ENCODE assay signal across 12 mouse cellular contexts in the genomic region with DNA sequence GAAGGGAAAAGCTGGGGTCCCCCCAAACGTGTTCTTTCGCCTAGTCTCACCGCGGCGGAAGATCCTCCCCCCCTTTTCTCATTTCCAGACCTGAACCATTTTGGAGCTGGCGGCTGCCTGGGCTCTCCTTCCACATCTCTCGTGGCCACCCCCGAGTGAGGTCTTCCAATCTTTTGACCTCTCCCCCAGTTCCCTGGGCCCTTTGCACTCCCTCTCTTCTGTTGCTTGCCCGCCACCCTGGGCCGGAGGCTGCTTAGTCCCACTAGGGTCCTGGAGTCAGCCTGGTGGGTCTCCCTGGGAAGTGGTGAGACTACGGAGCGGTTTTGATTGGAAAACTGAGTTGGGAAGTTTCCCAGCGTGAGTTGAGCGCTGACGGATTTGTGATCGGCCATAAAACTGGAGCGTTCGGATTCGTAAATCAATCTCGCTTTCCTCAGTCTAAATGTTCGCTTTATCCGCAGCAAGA. TPM values are rescaled to one million over a fixed set of nuclear protein-coding genes. Genes with fewer than 3 reads are reported as not detected.
DNase-seq lines count a peak whose midpoint lies in the region; ATAC-seq and TF ChIP-seq lines count a peak whose summit lies in the region.
"Had no signal": no experiment of that assay in that cellular context is flagged by ENCODE, and none has a peak within 500 bp of the region (broad histone marks: within the 10 kb centered on the region; RNA-seq: fewer than 3 reads in every experiment).

No protein-coding gene starts in this region.

- peak overlapping the region; percentile 57 for H3K9ac ChIP-seq in intestine, postnatal 0 days (ENCODE audit: low read depth, low read length)
- peak overlapping the region; percentile 41; the same call in 1 of the 2 replicates for H3K9ac ChIP-seq in stomach, embryonic 15.5 days
- H3K9ac ChIP-seq: forebrain, embryonic 15.5 days had no signal

- no peak for TF ChIP-seq POLR2A in lung, adult 2 months (IDR thresholded peaks at IDR 0.05; ENCODE audit: borderline replicate concordance, extremely low read depth, low read depth, low read length)

- DNase-seq in adrenal gland, postnatal 10 days = peak; percentile 43
- no peak for DNase-seq in adrenal gland, adult 18-20 months (ENCODE audit: low spot score in 2 of 2)
- no peak for DNase-seq in lung, adult 2 months
- no peak for DNase-seq in lung, postnatal 36 days
- DNase-seq in cerebellum, adult 11 months = no peak
- DNase-seq in midbrain, embryonic 10.5 days (ENCODE audit: low spot score) = no peak
- DNase-seq: layer of hippocampus, adult 9-11 months; right cerebral cortex, postnatal 4 days had no signal

- no peak for ATAC-seq in intestine, postnatal 0 days
- no peak for ATAC-seq in stomach, embryonic 15.5 days (ENCODE audit: insufficient read depth, low FRiP score, low read depth)
- ATAC-seq: forebrain, embryonic 15.5 days had no signal

- H3K4me1 ChIP-seq in lung, adult 2 months (ENCODE audit: control insufficient read depth, insufficient read depth, low read length) = no peaks in the 10 kb centered on the region; the same call in none of the 2 replicates
- no peaks in the 10 kb centered on the region; the same call in 1 of the 2 replicates for H3K4me1 ChIP-seq in intestine, postnatal 0 days (replicated peaks; ENCODE audit: control insufficient read depth, insufficient read depth, low read length)
- H3K4me1 ChIP-seq in stomach, embryonic 15.5 days = peaks cover 18% of the 10 kb centered on the region; the same call in 1 of the 2 replicates
- H3K4me1 ChIP-seq in midbrain, embryonic 10.5 days = no peaks in the 10 kb centered on the region
- H3K4me1 ChIP-seq: forebrain, embryonic 15.5 days had no signal

- H3K9me3 ChIP-seq in intestine, postnatal 0 days (ENCODE audit: control insufficient read depth) = no peaks in the 10 kb centered on the region
- no peaks in the 10 kb centered on the region for H3K9me3 ChIP-seq in stomach, embryonic 15.5 days
- H3K9me3 ChIP-seq in midbrain, embryonic 10.5 days (replicated peaks) = no peaks in the 10 kb centered on the region
- H3K9me3 ChIP-seq: forebrain, embryonic 15.5 days had no signal

- WGBS in lung, adult 2 months = 50% methylated on average over 22 of the region's 22 CpGs
- WGBS in intestine, postnatal 0 days = 26% methylated on average over 22 of the region's 22 CpGs
- WGBS in stomach, embryonic 15.5 days = 14% methylated on average over 22 of the region's 22 CpGs
- WGBS in midbrain, embryonic 10.5 days = 2% methylated on average over 22 of the region's 22 CpGs

- peak overlapping the region; percentile 83 for H3K4me2 ChIP-seq in intestine, postnatal 0 days (replicated peaks; ENCODE audit: low read depth)
- peak overlapping the region; percentile 62 for H3K4me2 ChIP-seq in stomach, embryonic 15.5 days
- H3K4me2 ChIP-seq: forebrain, embryonic 15.5 days had no signal

- H3K27ac ChIP-seq in intestine, postnatal 0 days (ENCODE audit: low read depth, low read length) = peak overlapping the region; percentile 73
- H3K27ac ChIP-seq in stomach, embryonic 15.5 days = peak overlapping the region; percentile 78
- no peak overlapping the region for H3K27ac ChIP-seq in midbrain, embryonic 10.5 days (replicated peaks)
- H3K27ac ChIP-seq: forebrain, embryonic 15.5 days had no signal

- peaks cover 12% of the 10 kb centered on the region for H3K27me3 ChIP-seq in intestine, postnatal 0 days (replicated peaks; ENCODE audit: control insufficient read depth, insufficient read depth, low read length)
- peaks cover 14% of the 10 kb centered on the region for H3K27me3 ChIP-seq in stomach, embryonic 15.5 days (replicated peaks)
- peaks cover 100% of the 10 kb centered on the region for H3K27me3 ChIP-seq in midbrain, embryonic 10.5 days (ENCODE audit: low read depth, poor library complexity, severe bottlenecking)

- peak overlapping the region; percentile 19 for H3K4me3 ChIP-seq in lung, adult 2 months (replicated peaks; ENCODE audit: extremely low read depth, low read depth, low read length)
- peak overlapping the region; percentile 17; the same call in 1 of the 2 replicates for H3K4me3 ChIP-seq in intestine, postnatal 0 days (ENCODE audit: low read depth, low read length)
- peak overlapping the region; percentile 30 for H3K4me3 ChIP-seq in stomach, embryonic 15.5 days (replicated peaks)
- no peak overlapping the region for H3K4me3 ChIP-seq in midbrain, embryonic 10.5 days
- H3K4me3 ChIP-seq: forebrain, embryonic 15.5 days had no signal

- H3K36me3 ChIP-seq in intestine, postnatal 0 days (ENCODE audit: control insufficient read depth, insufficient read depth) = no peaks in the 10 kb centered on the region
- H3K36me3 ChIP-seq in stomach, embryonic 15.5 days = no peaks in the 10 kb centered on the region
- H3K36me3 ChIP-seq in midbrain, embryonic 10.5 days = no peaks in the 10 kb centered on the region
- H3K36me3 ChIP-seq: forebrain, embryonic 15.5 days had no signal

- TF ChIP-seq CTCF in lung, adult 2 months (IDR thresholded peaks at IDR 0.05; ENCODE audit: insufficient read depth, low read length) = no peak
- TF ChIP-seq CTCF in intestine, postnatal 0 days (IDR thresholded peaks at IDR 0.05; ENCODE audit: low read depth) = no peak

RNA-seq across cellular contexts. Expression of gene Hoxb3, which starts 2.7 kb away (rescaled TPM):
- total RNA-seq in adrenal gland, postnatal 10 days (2021) = 10 to 100 TPM; 13.7 to 24.8 TPM
- 10 to 100 TPM; 17.2 to 20.7 TPM for total RNA-seq in adrenal gland, adult 18-20 months (2021)
- polyA plus RNA-seq in lung, adult 2 months (2012; rRNA removed) = 11.0 and 13.2 TPM in 2 replicates
- polyA plus RNA-seq in intestine, postnatal 0 days (2015; fragmentation: Nextera tagmentation; extraction: Ambion mirVana) = 1.1 and 1.3 TPM in 2 replicates
- 2.5 and 2.7 TPM in 2 replicates for polyA plus RNA-seq in stomach, embryonic 15.5 days (2015; fragmentation: Nextera tagmentation; extraction: Ambion mirVana)
- polyA plus RNA-seq in midbrain, embryonic 10.5 days (2016; fragmentation: Nextera tagmentation; extraction: Ambion mirVana) = not detected in 2 replicates
- polyA plus RNA-seq: forebrain, embryonic 15.5 days had no signal

RNA-seq across cellular contexts. Expression of gene Hoxb4, which starts 7.7 kb away (rescaled TPM):
- 10 to 100 TPM in 1 of 2 experiments, 1 to 10 TPM in 1; 8.4 to 15.9 TPM for total RNA-seq in adrenal gland, postnatal 10 days (2021)
- 10 to 100 TPM; 16.3 to 22.1 TPM for total RNA-seq in adrenal gland, adult 18-20 months (2021)
- 9.9 and 12.5 TPM in 2 replicates for polyA plus RNA-seq in lung, adult 2 months (2012; rRNA removed)
- 1.1 and 1.5 TPM in 2 replicates for polyA plus RNA-seq in intestine, postnatal 0 days (2015; fragmentation: Nextera tagmentation; extraction: Ambion mirVana)
- 3.4 and 3.6 TPM in 2 replicates for polyA plus RNA-seq in stomach, embryonic 15.5 days (2015; fragmentation: Nextera tagmentation; extraction: Ambion mirVana)
- polyA plus RNA-seq in midbrain, embryonic 10.5 days (2016; fragmentation: Nextera tagmentation; extraction: Ambion mirVana) = not detected in 2 replicates
- polyA plus RNA-seq: forebrain, embryonic 15.5 days had no signal

RNA-seq across cellular contexts. Expression of gene Hoxb5, which starts 22.6 kb away (rescaled TPM):
- 10 to 100 TPM; 12.1 to 17.1 TPM for total RNA-seq in adrenal gland, postnatal 10 days (2021)
- 10 to 100 TPM; 11.6 to 27.3 TPM for total RNA-seq in adrenal gland, adult 18-20 months (2021)
- polyA plus RNA-seq in lung, adult 2 months (2012; rRNA removed) = 12.1 and 15.6 TPM in 2 replicates
- polyA plus RNA-seq in intestine, postnatal 0 days (2015; fragmentation: Nextera tagmentation; extraction: Ambion mirVana) = 14.7 and 15.8 TPM in 2 replicates
- 17.6 and 17.9 TPM in 2 replicates for polyA plus RNA-seq in stomach, embryonic 15.5 days (2015; fragmentation: Nextera tagmentation; extraction: Ambion mirVana)
- not detected in 2 replicates for polyA plus RNA-seq in midbrain, embryonic 10.5 days (2016; fragmentation: Nextera tagmentation; extraction: Ambion mirVana)
- polyA plus RNA-seq: forebrain, embryonic 15.5 days had no signal

RNA-seq across cellular contexts. Expression of gene Hoxb2, which starts 24.5 kb away (rescaled TPM):
- total RNA-seq in adrenal gland, postnatal 10 days (2021) = 10 to 100 TPM; 16.3 to 16.7 TPM
- 10 to 100 TPM; 17.1 to 21.5 TPM for total RNA-seq in adrenal gland, adult 18-20 months (2021)
- polyA plus RNA-seq in lung, adult 2 months (2012; rRNA removed) = 19.7 and 24.7 TPM in 2 replicates
- polyA plus RNA-seq in intestine, postnatal 0 days (2015; fragmentation: Nextera tagmentation; extraction: Ambion mirVana) = 8.4 and 9.4 TPM in 2 replicates
- 20.3 and 21.0 TPM in 2 replicates for polyA plus RNA-seq in stomach, embryonic 15.5 days (2015; fragmentation: Nextera tagmentation; extraction: Ambion mirVana)
- polyA plus RNA-seq in midbrain, embryonic 10.5 days (2016; fragmentation: Nextera tagmentation; extraction: Ambion mirVana) = 0.10 TPM in 1 of 2 replicates, not detected in the other
- polyA plus RNA-seq: forebrain, embryonic 15.5 days had no signal

RNA-seq across cellular contexts. Expression of gene Hoxb6, which starts 33.5 kb away (rescaled TPM):
- 10 to 100 TPM; 23.6 to 29.8 TPM for total RNA-seq in adrenal gland, postnatal 10 days (2021)
- 10 to 100 TPM; 37.0 to 68.1 TPM for total RNA-seq in adrenal gland, adult 18-20 months (2021)
- 8.1 and 8.2 TPM in 2 replicates for polyA plus RNA-seq in lung, adult 2 months (2012; rRNA removed)
- polyA plus RNA-seq in intestine, postnatal 0 days (2015; fragmentation: Nextera tagmentation; extraction: Ambion mirVana) = 5.7 and 6.4 TPM in 2 replicates
- 7.5 and 10.7 TPM in 2 replicates for polyA plus RNA-seq in stomach, embryonic 15.5 days (2015; fragmentation: Nextera tagmentation; extraction: Ambion mirVana)
- not detected in 2 replicates for polyA plus RNA-seq in midbrain, embryonic 10.5 days (2016; fragmentation: Nextera tagmentation; extraction: Ambion mirVana)
- polyA plus RNA-seq: forebrain, embryonic 15.5 days; heart, embryonic 16.5 days had no signal

Comparison
In these comparisons a context has a peak if more than half of its experiments do, and no peak if none do; other contexts are left out.
1. RNA of gene Hoxb5, which starts 22.6 kb away (polyA plus RNA-seq): 17.6 to 17.9 TPM in stomach, embryonic 15.5 days, 14.7 to 15.8 TPM in intestine, postnatal 0 days and 12.1 to 15.6 TPM in lung, adult 2 months; not detected in midbrain, embryonic 10.5 days; every median in the first group is over 10 times any median in the second.